In the genomic region with DNA sequence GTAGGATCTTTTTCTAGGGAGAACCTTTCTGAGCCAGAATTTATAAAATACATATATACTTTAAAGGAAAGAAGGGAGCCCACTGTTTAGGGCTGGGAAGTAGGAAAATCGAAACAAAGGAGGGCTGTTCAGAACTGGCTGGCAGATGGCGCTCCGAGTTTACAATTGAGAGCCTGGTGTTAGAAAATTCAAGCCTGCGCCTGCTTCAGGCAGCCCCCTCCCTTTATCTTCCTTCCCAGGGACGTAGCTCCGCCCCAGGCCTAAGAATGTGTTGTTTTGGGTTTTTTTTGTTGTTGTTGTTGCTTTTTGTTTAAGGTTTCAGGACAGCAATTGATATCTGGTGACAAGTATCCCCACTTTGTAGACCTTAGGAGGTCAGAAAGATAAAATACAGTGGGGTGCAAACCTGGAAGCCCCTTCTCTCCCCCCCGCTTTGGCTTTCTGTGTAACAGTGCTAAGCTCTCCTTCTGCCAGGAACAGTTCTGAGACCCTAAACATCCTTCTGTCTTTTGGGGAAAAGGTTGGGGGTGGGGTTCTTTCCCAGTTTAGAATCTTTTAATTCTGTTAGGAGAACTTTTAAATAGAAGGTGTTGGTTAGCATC, we compare ENCODE assay signal across 8 mouse cellular contexts. TPM values are rescaled to one million over a fixed set of nuclear protein-coding genes. Genes with fewer than 3 reads are reported as not detected.
A peak's percentile ranks its signal among the peaks of the same experiment; 100 is the strongest.
DNase-seq lines count a peak whose midpoint lies in the region; ATAC-seq and TF ChIP-seq lines count a peak whose summit lies in the region.

No protein-coding gene starts in this region.

- 0 out of 2 replicates have a peak, but pooled peaks have one; percentile 52 for TF ChIP-seq EP300 in heart, adult 2 months (IDR thresholded peaks at IDR 0.05; ENCODE audit: insufficient read depth, low read depth, low read length)

- no peaks in the 10 kb centered on the region for H3K36me3 ChIP-seq in heart, adult 2 months (ENCODE audit: control insufficient read depth, insufficient read depth, low read length)
- H3K36me3 ChIP-seq in heart, embryonic 10.5 days: no peaks in the 10 kb centered on the region
- H3K36me3 ChIP-seq in forebrain, embryonic 14.5 days (ENCODE audit: control insufficient read depth, insufficient read depth, low read length): no peaks in the 10 kb centered on the region
- H3K36me3 ChIP-seq in liver, embryonic 11.5 days (ENCODE audit: control insufficient read depth, insufficient read depth, low read length): no peaks in the 10 kb centered on the region

- no peaks in the 10 kb centered on the region for H3K9me3 ChIP-seq in heart, embryonic 10.5 days
- H3K9me3 ChIP-seq in forebrain, embryonic 14.5 days (replicated peaks; ENCODE audit: control insufficient read depth, low read length): no peaks in the 10 kb centered on the region
- H3K9me3 ChIP-seq in liver, embryonic 11.5 days (ENCODE audit: control insufficient read depth, low read length): no peaks in the 10 kb centered on the region

- H3K4me1 ChIP-seq in heart, adult 2 months (ENCODE audit: control insufficient read depth, insufficient read depth, low read length): no peaks in the 10 kb centered on the region
- H3K4me1 ChIP-seq in heart, embryonic 10.5 days: peaks cover 10% of the 10 kb centered on the region; the same call in 1 of the 2 replicates
- no peaks in the 10 kb centered on the region for H3K4me1 ChIP-seq in forebrain, embryonic 14.5 days (ENCODE audit: control insufficient read depth, insufficient read depth, low read length)
- no peaks in the 10 kb centered on the region for H3K4me1 ChIP-seq in liver, embryonic 11.5 days (replicated peaks; ENCODE audit: control insufficient read depth, insufficient read depth, low read length)

- no peaks in the 10 kb centered on the region for H3K79me2 ChIP-seq in heart, adult 2 months (replicated peaks; ENCODE audit: control insufficient read depth, insufficient read depth, low read length)

- intact Hi-C loops in heart, adult 2 months (cut with DNase I): loop anchor here (5.0 kb wide), 2 partner anchors 106 to 141 kb away; a partner anchor contains a TSS

- no peak overlapping the region for H3K9ac ChIP-seq in heart, adult 2 months (ENCODE audit: low read depth, low read length)
- H3K9ac ChIP-seq in forebrain, embryonic 14.5 days (ENCODE audit: low read length): no peak overlapping the region
- no peak overlapping the region for H3K9ac ChIP-seq in liver, embryonic 11.5 days (ENCODE audit: low read depth, low read length)

- no peaks in the 10 kb centered on the region for H3K27me3 ChIP-seq in heart, adult 2 months (ENCODE audit: control insufficient read depth, insufficient read depth, low read length)
- H3K27me3 ChIP-seq in heart, embryonic 10.5 days (ENCODE audit: insufficient read depth, poor library complexity, severe bottlenecking): no peaks in the 10 kb centered on the region
- no peaks in the 10 kb centered on the region for H3K27me3 ChIP-seq in forebrain, embryonic 14.5 days (replicated peaks; ENCODE audit: control insufficient read depth, insufficient read depth, low read length)
- no peaks in the 10 kb centered on the region for H3K27me3 ChIP-seq in liver, embryonic 11.5 days (replicated peaks; ENCODE audit: control insufficient read depth, insufficient read depth, low read length)

- WGBS in heart, adult 2 months: 11% methylated on average over 7 of the region's 7 CpGs
- 14% methylated on average over 7 of the region's 7 CpGs for WGBS in heart, embryonic 10.5 days
- 10% methylated on average over 7 of the region's 7 CpGs for WGBS in forebrain, embryonic 14.5 days
- 16% methylated on average over 7 of the region's 7 CpGs for WGBS in liver, embryonic 11.5 days

- H3K27ac ChIP-seq in heart, adult 2 months: no peak overlapping the region
- no peak overlapping the region for H3K27ac ChIP-seq in heart, embryonic 10.5 days
- no peak overlapping the region for H3K27ac ChIP-seq in forebrain, embryonic 14.5 days (ENCODE audit: low read depth, low read length)
- H3K27ac ChIP-seq in liver, embryonic 11.5 days (ENCODE audit: low read depth, low read length): no peak overlapping the region

- peak; percentile 88 for ATAC-seq in forebrain, embryonic 14.5 days
- peak; percentile 57 for ATAC-seq in liver, embryonic 11.5 days (replicated peaks; ENCODE audit: low FRiP score)
- no peak for ATAC-seq in activated CD4-positive, CD25-positive, alpha-beta regulatory T cell, adult 4 months

- no peak for TF ChIP-seq POLR2A in heart, adult 2 months (IDR thresholded peaks at IDR 0.05; ENCODE audit: insufficient read depth, low read depth, low read length)

- no peak overlapping the region for H3K4me2 ChIP-seq in forebrain, embryonic 14.5 days (ENCODE audit: low read length)
- H3K4me2 ChIP-seq in liver, embryonic 11.5 days: no peak overlapping the region

- H3K4me3 ChIP-seq in heart, adult 2 months: no peak overlapping the region
- H3K4me3 ChIP-seq in heart, embryonic 10.5 days: no peak overlapping the region
- H3K4me3 ChIP-seq in forebrain, embryonic 14.5 days (ENCODE audit: low read depth, low read length): no peak overlapping the region
- no peak overlapping the region for H3K4me3 ChIP-seq in liver, embryonic 11.5 days (ENCODE audit: low read depth, low read length)

- TF ChIP-seq CTCF in heart, adult 2 months (IDR thresholded peaks at IDR 0.05): peak; percentile 90

- peak; percentile 46 to 74 for DNase-seq in heart, adult 2 months
- no peak for DNase-seq in heart, embryonic 10.5 days (ENCODE audit: low spot score)
- peak; percentile 74 for DNase-seq in ZHBTc4 (ENCODE audit: low read depth, low spot score)
- peak; percentile 90 for DNase-seq in forebrain, embryonic 14.5 days (ENCODE audit: low spot score)
- peak; percentile 58 for DNase-seq in kidney, adult 18-20 months
- no peak for DNase-seq in liver, embryonic 11.5 days (ENCODE audit: low spot score)
- peak; percentile 64 for DNase-seq in neural tube, embryonic 10.5 days (ENCODE audit: extremely low spot score, low spot score)

RNA-seq across cellular contexts. Expression of a gene that starts 26.9 kb away (rescaled TPM):
- 1,000 to 10,000 TPM; 1,140 to 1,235 TPM for total RNA-seq in heart, adult 2 months (2021)
- polyA plus RNA-seq in heart, adult 2 months (2012; rRNA removed): 1,079 and 1,189 TPM in 2 replicates
- polyA plus RNA-seq in heart, embryonic 10.5 days (2016; fragmentation: Nextera tagmentation; extraction: Ambion mirVana): 964 and 1,128 TPM in 2 replicates
- polyA plus RNA-seq in forebrain, embryonic 14.5 days (2014; fragmentation: Nextera tagmentation; extraction: Ambion mirVana): 966 and 1,076 TPM in 2 replicates
- 729 and 742 TPM in 2 replicates for polyA plus RNA-seq in liver, embryonic 11.5 days (2014; fragmentation: Nextera tagmentation; extraction: Ambion mirVana)
- 100 to 1,000 TPM; 102 to 126 TPM for polyA plus RNA-seq in activated CD4-positive, CD25-positive, alpha-beta regulatory T cell, adult 4 months (2017; shearing (Covaris generic))

RNA-seq across cellular contexts. Expression of a gene that starts 35.5 kb away (rescaled TPM):
- 1 to 10 TPM; 1.6 to 1.8 TPM for total RNA-seq in heart, adult 2 months (2021)
- 0.12 TPM in 1 of 2 replicates, not detected in the other for polyA plus RNA-seq in heart, adult 2 months (2012; rRNA removed)
- 7.1 and 20.6 TPM in 2 replicates for polyA plus RNA-seq in heart, embryonic 10.5 days (2016; fragmentation: Nextera tagmentation; extraction: Ambion mirVana)
- polyA plus RNA-seq in forebrain, embryonic 14.5 days (2014; fragmentation: Nextera tagmentation; extraction: Ambion mirVana): 5.9 and 6.3 TPM in 2 replicates
- polyA plus RNA-seq in liver, embryonic 11.5 days (2014; fragmentation: Nextera tagmentation; extraction: Ambion mirVana): 7.3 and 7.7 TPM in 2 replicates
- under 1 TPM in 1 of 2 experiments, not detected in 1; 0.40 TPM for polyA plus RNA-seq in activated CD4-positive, CD25-positive, alpha-beta regulatory T cell, adult 4 months (2017; shearing (Covaris generic))

Comparison
In these comparisons a context has a peak if more than half of its experiments do, and no peak if none do; other contexts are left out.
1. DNase-seq: peak in heart, adult 2 months (2 of 2), ZHBTc4 (single experiment), forebrain, embryonic 14.5 days (single experiment), kidney, adult 18-20 months (single experiment) and neural tube, embryonic 10.5 days (single experiment); none in heart, embryonic 10.5 days (single experiment) and liver, embryonic 11.5 days (single experiment).